Mouse (Mus musculus): ENCODE data around the gene Map3k4. TPM values are rescaled to one million over a fixed set of nuclear protein-coding genes. Genes with fewer than 3 reads are reported as not detected.
A peak's percentile ranks its signal among the peaks of the same experiment; 100 is the strongest.

Map3k4 gene
- polyA plus RNA-seq (2015; fragmentation: Nextera tagmentation; extraction: Ambion mirVana) = 44.3 and 46.1 TPM in 2 replicates

DNA sequence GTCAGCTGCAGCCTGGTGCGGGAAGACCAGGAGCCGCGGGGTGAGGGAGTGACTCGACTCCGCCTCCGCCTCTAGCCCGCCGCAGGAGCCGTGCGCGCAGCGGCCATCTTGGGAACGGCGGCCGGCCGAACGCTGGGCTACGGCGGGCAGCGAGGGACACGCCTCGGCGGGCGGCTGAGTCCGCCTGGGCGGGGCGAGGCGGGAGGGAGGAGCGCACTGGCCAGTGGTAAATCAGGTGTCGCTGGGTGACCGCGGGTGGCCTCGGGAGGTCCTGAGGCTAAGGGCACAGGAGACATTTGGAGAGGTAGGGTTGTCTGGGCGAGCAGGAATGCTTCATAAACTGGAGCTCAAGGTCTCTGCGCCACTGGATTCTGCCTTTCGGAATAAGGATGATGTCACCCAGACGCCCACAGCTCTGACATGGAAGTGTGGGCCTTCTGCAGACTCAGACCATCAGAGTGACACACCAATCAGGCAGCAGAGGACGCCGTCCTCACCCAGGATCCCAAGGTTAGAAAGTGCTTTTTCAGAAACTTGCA, at the start of gene Map3k4:
Gene Map3k4 (minus strand): TSS at position 134 of the 539 bp plus-strand sequence.
- H3K27me3 ChIP-seq = no peaks in the 10 kb centered on the region
- peak within 1 kb of the TSS; percentile 93 for H3K9ac ChIP-seq
- ATAC-seq (ENCODE audit: borderline replicate concordance, extremely low read depth, low FRiP score, low TSS enrichment) = peak; percentile 93
- H3K4me2 ChIP-seq = peak within 1 kb of the TSS; percentile 79
- peak within 1 kb of the TSS; percentile 99 for H3K4me3 ChIP-seq
- H3K9me3 ChIP-seq = no peaks in the 10 kb centered on the region
- H3K4me1 ChIP-seq = peaks cover 16% of the 10 kb centered on the region; the same call in 1 of the 2 replicates
- H3K36me3 ChIP-seq = no peaks in the 10 kb centered on the region
- under 1% methylated on average over 39 of the region's 39 CpGs for WGBS
- peak within 1 kb of the TSS; percentile 96 for H3K27ac ChIP-seq

DNA sequence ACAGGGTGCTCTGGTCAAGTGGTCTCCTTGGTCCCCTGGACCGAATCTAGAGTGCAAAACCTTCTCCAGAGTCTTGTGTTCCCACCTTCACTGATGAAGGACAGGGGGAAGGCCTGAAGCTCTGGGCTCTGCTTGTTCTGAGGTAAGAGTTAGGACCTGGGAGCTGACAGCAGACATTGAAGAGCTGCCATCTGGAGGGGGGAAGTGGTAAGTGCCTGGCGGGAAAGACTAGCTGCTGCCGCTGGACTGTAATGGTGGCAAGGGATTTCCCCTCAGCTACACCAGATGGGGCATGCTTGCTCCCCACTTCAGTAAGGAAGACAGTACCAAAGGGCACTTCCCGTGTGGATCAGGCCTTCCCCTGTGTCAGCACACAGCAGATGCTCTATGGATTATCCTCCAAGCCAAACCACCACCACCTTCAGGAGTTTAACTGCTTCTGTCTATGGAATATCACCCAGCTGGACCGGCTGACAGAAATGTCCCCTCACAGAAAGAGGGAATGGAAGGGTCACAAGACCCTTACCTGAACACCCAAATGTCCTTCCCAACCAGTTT, 48.9 kb upstream of the Map3k4 start:
- Histone ChIP-seq H3K27ac (no peak overlapping the region), H3K9ac (no peak overlapping the region), H3K9me3 (no peaks in the 10 kb centered on the region), H3K27me3 (no peaks in the 10 kb centered on the region), H3K4me2 (no peak overlapping the region), H3K4me3 (no peak overlapping the region), H3K36me3 (no peaks in the 10 kb centered on the region), H3K4me1 (peaks cover 6% of the 10 kb centered on the region; the same call in 1 of the 2 replicates)
- WGBS = 30% methylated on average over 5 of the region's 5 CpGs
- peak; percentile 63; the same call in 1 of the 2 replicates for ATAC-seq (ENCODE audit: borderline replicate concordance, extremely low read depth, low FRiP score, low TSS enrichment)

GRCm38 (mm10) chr17:12364426-12364735, 45.8 kb upstream of the Map3k4 start:
- Histone ChIP-seq H3K4me1 (no peaks in the 10 kb centered on the region), H3K4me2 (no peak overlapping the region), H3K36me3 (no peaks in the 10 kb centered on the region), H3K4me3 (no peak overlapping the region), H3K27me3 (no peaks in the 10 kb centered on the region), H3K27ac (no peak overlapping the region), H3K9me3 (no peaks in the 10 kb centered on the region), H3K9ac (no peak overlapping the region)
- ATAC-seq (ENCODE audit: borderline replicate concordance, extremely low read depth, low FRiP score, low TSS enrichment) = no peak
- WGBS = 59% methylated on average over 8 of the region's 8 CpGs

DNA sequence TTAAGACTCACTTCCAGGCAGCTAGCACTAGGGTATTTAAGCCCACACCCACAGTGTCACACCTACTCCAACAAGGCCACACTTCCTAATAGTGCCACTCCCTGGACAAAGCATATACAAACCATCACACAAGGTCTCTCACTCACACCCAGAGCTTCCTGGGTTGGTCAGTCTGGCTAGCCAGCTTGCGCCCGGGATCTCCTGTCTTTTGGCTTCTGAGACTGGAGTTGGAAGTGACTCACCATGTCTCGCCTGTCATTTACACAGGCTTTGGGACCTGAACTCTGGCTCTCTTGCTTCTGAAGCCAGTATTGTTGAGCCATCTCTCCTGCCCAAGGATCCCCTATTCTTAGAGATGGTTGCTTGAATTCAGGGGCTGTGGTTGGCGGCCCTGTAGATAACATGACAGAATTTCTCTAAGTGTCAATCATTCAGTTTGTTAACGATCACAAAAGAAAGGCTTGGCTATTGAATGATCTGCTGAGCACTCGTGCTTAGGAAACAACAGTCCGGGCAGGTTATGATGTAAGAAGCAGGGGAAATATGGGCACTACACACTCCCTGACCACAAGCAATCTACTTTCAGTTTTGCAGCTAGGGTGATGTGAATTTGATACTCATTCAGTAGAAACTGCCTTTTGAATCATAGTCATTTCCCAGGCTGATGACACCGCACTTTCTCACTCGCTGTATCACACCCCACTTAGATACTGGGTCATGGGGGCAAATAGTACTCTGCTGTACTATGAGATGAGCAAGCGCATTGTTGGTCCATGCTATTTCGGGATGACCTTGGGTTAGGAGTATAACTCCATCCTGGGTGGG, 45.2 kb upstream of the Map3k4 start:
- Histone ChIP-seq H3K4me2 (no peak overlapping the region), H3K27ac (no peak overlapping the region), H3K4me3 (no peak overlapping the region), H3K4me1 (no peaks in the 10 kb centered on the region), H3K27me3 (no peaks in the 10 kb centered on the region), H3K9ac (no peak overlapping the region), H3K9me3 (no peaks in the 10 kb centered on the region), H3K36me3 (no peaks in the 10 kb centered on the region)
- no peak for ATAC-seq (ENCODE audit: borderline replicate concordance, extremely low read depth, low FRiP score, low TSS enrichment)
- WGBS = 80% methylated on average over 11 of the region's 11 CpGs

GRCm38 (mm10) chr17:12359876-12360275, 41.3 kb upstream of the Map3k4 start:
- no peaks in the 10 kb centered on the region for H3K36me3 ChIP-seq
- no peaks in the 10 kb centered on the region for H3K27me3 ChIP-seq
- no peak overlapping the region for H3K4me3 ChIP-seq
- H3K4me1 ChIP-seq = no peaks in the 10 kb centered on the region
- H3K9ac ChIP-seq = no peak overlapping the region
- H3K4me2 ChIP-seq = no peak overlapping the region
- no peaks in the 10 kb centered on the region for H3K9me3 ChIP-seq
- WGBS = 84% methylated on average over 15 of the region's 15 CpGs
- no peak overlapping the region for H3K27ac ChIP-seq
- ATAC-seq (ENCODE audit: borderline replicate concordance, extremely low read depth, low FRiP score, low TSS enrichment) = no peak

DNA sequence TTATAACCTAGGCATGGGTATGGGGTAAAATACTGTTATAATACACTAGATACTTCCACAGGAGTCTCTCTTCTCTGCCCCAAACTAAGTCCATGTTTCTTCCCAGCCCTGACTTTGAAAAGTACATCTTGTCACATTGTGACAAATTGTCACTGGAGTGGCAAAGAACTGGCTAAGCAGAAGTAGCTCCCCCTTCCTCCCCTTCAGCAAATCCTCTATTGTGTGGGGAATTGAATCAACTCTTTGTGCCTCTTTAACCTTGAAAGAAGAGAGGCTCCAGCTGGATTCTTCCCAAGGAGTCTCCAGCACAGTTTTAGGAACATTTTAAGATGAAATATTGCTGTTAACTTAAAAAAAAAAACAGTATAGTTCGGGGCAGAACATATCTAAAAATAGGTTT, 34.2 kb upstream of the Map3k4 start:
- ATAC-seq (ENCODE audit: borderline replicate concordance, extremely low read depth, low FRiP score, low TSS enrichment) = no peak
- 20% methylated on average over 1 of the region's 1 CpGs for WGBS
- Histone ChIP-seq H3K9ac (no peak overlapping the region), H3K4me3 (no peak overlapping the region), H3K4me1 (no peaks in the 10 kb centered on the region), H3K36me3 (no peaks in the 10 kb centered on the region), H3K27me3 (no peaks in the 10 kb centered on the region), H3K9me3 (no peaks in the 10 kb centered on the region), H3K4me2 (no peak overlapping the region), H3K27ac (no peak overlapping the region)

DNA sequence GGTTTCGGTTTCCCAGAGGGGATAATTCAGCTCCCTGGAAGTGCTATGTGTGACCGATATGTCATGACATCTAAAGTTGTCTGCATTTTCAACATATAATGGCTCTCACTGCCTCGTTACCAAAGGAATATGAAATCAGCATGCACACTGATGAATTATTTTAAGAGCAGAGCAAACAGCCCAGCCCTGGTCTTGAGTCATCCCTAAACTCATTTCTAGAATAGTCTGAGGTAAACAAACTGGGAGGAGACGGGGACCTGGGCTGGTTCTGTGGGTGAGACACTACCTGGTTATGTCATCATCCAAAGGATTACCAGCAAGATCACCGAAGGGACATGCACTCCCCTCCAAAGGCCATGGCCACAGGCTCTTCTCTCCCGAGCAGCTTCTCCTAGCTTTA, 33.0 kb upstream of the Map3k4 start:
- WGBS = 73% methylated on average over 6 of the region's 6 CpGs
- H3K27ac ChIP-seq = no peak overlapping the region
- no peak overlapping the region for H3K9ac ChIP-seq
- no peak overlapping the region for H3K4me2 ChIP-seq
- H3K4me1 ChIP-seq = no peaks in the 10 kb centered on the region
- no peaks in the 10 kb centered on the region for H3K9me3 ChIP-seq
- no peak for ATAC-seq (ENCODE audit: borderline replicate concordance, extremely low read depth, low FRiP score, low TSS enrichment)
- no peak overlapping the region for H3K4me3 ChIP-seq
- H3K36me3 ChIP-seq = no peaks in the 10 kb centered on the region
- H3K27me3 ChIP-seq = no peaks in the 10 kb centered on the region

DNA sequence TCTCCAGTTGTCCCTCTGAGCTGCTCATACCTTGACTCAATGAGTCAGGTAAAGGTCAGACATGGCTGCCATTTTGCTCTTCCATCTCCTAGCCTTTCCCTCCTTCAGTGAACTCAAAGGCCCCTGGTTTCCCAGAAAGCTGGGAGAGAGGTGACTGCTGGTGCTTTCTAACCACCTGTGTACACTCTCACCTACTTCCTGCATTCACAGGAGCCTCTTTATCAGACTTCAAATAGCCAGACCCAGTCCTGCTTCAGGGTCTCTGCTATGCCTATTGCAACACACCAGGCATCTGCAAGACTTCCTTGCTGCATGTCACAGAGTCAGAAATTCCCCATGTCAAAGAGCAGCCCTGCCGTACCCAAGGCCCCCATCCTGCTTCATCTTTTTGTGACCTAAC, 28.9 kb upstream of the Map3k4 start:
- WGBS = 71% methylated on average over 1 of the region's 1 CpGs
- no peak for ATAC-seq (ENCODE audit: borderline replicate concordance, extremely low read depth, low FRiP score, low TSS enrichment)
- H3K4me2 ChIP-seq = no peak overlapping the region
- no peak overlapping the region for H3K4me3 ChIP-seq
- no peaks in the 10 kb centered on the region for H3K4me1 ChIP-seq
- no peak overlapping the region for H3K27ac ChIP-seq
- no peaks in the 10 kb centered on the region for H3K9me3 ChIP-seq
- no peaks in the 10 kb centered on the region for H3K36me3 ChIP-seq
- no peak overlapping the region for H3K9ac ChIP-seq
- H3K27me3 ChIP-seq = no peaks in the 10 kb centered on the region

DNA sequence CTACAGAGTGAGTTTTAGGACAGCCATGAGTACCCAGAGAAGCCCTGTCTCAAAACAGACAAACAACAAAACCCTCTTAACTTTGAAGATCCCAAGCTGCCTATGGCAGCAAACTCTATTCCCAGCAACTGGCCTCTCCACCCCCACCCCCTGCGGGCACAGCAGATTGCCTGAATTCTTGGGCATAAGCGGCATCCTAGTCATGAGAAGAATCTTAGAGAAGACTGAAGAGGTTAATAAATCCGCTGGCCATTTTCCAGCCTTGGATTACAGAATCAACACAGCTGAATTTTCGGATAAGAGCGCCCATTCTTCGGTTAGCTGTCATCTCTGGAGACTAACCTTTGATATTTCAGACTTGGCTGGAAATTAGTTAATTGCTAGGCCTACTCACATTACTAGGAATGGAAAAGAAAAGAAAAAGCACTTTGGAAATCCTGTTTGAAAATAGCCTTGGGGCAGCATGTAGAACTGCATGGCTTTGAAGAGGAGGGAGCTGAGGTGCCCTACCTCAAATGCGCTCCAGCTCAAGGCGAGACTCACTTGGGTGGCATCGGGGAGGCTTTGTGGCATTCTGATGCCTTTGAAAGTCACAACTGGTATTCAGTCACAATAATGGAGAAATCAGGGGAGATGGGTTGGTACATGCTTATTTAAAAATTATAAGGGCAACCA, 25.2 kb upstream of the Map3k4 start:
- WGBS = 71% methylated on average over 9 of the region's 9 CpGs
- Histone ChIP-seq H3K9ac (no peak overlapping the region), H3K4me3 (no peak overlapping the region), H3K36me3 (no peaks in the 10 kb centered on the region), H3K4me1 (no peaks in the 10 kb centered on the region), H3K27ac (no peak overlapping the region), H3K4me2 (no peak overlapping the region), H3K9me3 (no peaks in the 10 kb centered on the region), H3K27me3 (no peaks in the 10 kb centered on the region)
- ATAC-seq (ENCODE audit: borderline replicate concordance, extremely low read depth, low FRiP score, low TSS enrichment) = no peak

DNA sequence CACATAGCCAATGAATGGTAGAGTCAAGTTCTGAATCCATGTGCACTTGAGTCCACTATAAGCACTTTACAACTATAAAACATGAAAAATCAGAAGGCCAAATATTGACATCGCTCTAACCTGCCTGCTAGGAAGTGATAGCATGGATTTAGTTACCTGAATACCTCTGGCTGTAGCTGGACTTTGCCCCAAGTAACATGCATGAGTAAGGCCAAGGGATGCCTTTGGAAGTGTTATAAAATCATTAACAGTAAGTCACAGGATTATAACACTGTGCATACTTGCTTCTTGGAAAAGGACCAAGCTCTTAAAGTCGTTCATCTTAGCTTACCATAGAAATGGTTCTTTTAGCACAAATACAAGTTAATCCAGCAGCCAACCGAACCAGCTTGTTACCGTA, 18.6 kb upstream of the Map3k4 start:
- no peak for ATAC-seq (ENCODE audit: borderline replicate concordance, extremely low read depth, low FRiP score, low TSS enrichment)
- Histone ChIP-seq H3K4me3 (no peak overlapping the region), H3K4me1 (no peaks in the 10 kb centered on the region), H3K9ac (no peak overlapping the region), H3K36me3 (no peaks in the 10 kb centered on the region), H3K27ac (no peak overlapping the region), H3K9me3 (no peaks in the 10 kb centered on the region), H3K4me2 (no peak overlapping the region), H3K27me3 (no peaks in the 10 kb centered on the region)
- WGBS = 64% methylated on average over 4 of the region's 4 CpGs

DNA sequence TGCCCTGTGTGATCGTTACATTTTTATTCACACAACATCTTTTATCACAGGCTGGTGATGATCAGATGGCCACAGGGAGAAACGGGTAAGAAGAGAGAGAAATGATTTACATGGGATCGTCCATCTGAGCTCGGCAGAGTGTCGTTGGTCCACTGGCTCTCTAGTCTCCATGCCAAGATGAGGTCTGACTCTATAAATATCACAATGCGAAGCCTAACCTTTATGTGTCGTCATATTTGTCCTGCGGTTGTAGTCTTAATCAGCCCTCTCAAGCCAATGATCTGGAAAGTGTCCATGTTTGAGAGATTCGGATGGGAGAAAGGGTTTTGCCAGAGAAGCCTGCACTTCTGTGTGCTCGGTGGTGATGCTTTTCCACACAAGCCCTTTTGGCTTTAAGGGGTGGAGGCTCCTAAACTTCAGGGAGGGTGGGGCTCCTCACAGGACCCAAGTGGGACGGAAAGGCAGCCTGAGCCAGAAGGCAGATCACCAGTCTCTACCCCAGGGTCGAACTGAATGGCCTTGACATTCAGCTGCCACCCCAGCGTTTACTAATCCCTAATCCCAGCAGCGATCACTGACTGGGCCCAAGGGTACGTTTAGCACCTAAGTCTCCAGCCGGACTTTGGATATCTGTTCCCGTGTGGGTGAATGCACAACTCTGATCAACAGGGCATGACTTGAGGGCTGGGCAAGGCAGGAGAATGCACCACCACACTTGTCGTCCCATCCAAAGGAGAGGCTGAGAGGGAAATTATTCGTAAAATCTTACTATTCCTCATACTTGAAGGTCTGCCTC, 17.7 kb upstream of the Map3k4 start:
- H3K36me3 ChIP-seq = no peaks in the 10 kb centered on the region
- whole genome bisulfite sequencing = 70% methylated on average over 19 of the region's 19 CpGs
- ATAC-seq (ENCODE audit: borderline replicate concordance, extremely low read depth, low FRiP score, low TSS enrichment) = no peak
- no peaks in the 10 kb centered on the region for H3K4me1 ChIP-seq
- H3K9ac ChIP-seq = no peak overlapping the region
- no peak overlapping the region for H3K27ac ChIP-seq
- H3K4me2 ChIP-seq = no peak overlapping the region
- no peaks in the 10 kb centered on the region for H3K27me3 ChIP-seq
- no peak overlapping the region for H3K4me3 ChIP-seq
- H3K9me3 ChIP-seq = no peaks in the 10 kb centered on the region
